Mouse (Mus musculus): ENCODE measurements around the gene Tmtc2. TPM values are rescaled to one million over a fixed set of nuclear protein-coding genes. Genes with fewer than 3 reads are reported as not detected.

Gene Tmtc2
- total RNA-seq, 2 experiments from 2014 or later, result 3.8 to 4.5 TPM

DNA sequence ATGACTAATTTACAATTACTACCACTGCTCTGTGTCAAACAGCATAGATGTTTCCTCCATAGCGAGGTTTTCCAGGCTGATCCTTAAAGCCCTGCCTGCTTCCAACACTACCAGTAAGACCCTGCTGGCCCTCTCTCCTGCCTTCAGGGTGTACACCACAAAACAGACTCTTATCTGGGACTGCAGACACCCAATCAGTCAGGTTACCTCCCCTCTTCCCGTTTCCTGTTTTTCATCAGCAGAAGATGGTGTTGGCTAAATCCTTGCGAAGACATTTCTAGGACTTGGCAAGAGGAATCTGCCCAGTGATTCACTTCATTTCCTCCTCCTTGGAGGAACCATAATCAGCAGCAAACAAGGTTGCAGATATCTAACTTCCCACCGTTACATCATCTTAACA is 73.8 kb downstream of the Tmtc2 start:
- DNase-seq, result peak; percentile 32 to 66

DNA sequence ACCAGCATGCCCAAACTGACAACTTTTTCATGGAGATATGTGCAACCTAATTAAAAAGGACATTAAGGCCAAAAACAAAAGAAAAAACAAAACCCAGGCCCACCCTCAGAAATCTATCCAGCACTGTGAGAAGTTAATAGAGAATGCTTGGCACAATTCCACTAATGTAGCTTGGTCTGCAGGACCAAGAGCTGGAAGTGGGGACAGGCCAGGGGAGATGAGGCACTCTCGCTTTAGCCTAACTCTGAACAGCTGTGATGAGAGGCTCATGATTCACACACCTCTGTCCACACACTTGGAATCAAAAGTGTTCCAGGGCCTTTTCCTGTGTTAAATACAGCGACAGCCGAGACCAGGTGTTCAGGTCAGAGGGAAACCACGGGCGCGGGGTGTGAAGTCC is 79.0 kb downstream of the Tmtc2 start:
- no peak for DNase-seq

DNA sequence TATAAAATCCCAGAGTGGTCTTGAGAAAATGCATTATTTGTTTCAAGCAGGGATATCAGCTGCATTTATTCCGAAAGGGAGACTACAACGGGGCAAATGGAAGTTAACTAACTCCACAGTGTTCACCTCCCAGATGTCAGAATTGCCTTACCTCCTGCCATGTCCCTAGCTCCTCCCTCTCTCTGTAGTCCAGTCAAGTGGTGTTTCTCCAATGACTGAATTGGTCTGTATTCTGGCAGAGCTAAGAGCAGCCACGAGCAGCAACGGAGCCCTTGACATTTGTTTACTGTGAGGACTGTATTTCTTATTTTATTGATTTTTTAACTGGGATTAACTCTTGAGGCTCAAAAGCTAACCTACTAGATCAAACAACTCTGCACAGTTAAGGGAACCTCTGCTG is 81.8 kb downstream of the Tmtc2 start:
- no peak for DNase-seq

DNA sequence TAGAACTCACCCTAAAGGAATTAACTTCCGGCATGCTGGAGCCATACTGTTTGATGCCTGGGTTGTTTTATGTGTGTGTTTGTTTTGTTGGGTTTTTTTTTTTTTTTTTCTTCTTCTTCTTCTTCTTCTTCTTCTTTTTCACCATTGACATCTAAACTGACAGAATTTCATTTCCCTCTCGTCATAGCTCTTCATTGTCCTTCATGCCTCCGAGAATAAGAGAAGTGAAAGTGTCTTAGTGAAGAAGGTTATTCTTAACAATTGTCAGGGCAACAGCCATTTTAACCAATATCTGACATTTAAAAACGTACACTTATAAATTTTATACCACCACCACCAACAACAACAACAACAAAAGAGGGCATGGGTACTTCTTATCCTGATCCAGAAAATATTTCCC is 83.5 kb downstream of the Tmtc2 start:
- DNase-seq, result no peak

DNA sequence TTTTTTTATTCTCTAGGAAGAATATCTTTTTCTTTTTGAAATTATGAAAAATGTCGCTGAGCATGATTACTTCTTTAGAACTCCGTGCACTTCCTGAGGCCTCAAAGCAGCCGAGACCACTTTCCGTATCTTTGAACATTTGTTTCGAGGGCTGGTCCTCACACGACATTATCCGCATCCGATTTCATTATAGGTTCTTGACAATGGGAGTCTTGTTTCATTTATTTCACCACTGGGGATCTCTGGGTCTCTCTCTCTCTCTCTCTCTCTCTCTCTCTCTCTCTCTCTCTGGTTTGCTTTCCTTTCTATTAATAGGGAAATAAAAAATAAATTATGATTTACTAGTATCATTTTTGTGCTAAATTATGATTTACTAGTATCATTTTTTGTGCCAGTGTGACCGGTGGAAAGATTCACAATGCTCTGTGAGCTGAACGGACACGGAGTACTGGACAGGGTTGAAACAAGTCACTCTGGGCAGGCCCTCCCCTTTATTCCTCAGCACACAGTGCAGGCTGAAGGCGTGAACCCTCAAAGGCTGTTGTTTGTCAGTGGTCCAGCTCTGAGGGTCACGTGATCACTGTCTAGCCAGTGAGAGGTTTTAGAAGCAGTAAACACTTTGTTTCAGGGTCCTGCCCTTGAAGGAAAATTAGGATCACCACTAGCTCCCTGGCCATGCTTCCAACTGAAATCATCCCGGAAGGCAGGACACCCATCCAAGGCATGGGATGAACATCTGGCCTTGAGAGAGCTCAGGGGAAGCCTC is 84.1 kb downstream of the Tmtc2 start:
- no peak for DNase-seq

DNA sequence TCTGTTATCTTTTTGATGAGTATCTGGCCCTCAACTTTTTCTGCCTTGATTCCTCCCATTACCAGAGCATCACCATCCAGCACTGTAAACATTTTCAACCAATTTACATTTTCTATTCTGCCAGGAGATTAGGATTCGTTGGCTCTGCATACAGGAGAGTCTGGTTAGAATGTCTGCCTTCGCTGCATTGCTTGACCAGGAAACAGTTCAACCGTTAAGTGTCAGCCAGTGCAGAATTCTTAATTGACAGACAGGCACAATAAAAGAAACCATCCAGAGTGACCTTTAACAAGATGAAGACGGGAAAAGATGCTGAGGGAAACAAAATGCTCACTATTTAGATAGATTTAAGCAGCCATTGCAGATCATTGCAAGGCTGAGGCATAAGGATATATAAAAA is 87.3 kb downstream of the Tmtc2 start:
- no peak for DNase-seq

DNA sequence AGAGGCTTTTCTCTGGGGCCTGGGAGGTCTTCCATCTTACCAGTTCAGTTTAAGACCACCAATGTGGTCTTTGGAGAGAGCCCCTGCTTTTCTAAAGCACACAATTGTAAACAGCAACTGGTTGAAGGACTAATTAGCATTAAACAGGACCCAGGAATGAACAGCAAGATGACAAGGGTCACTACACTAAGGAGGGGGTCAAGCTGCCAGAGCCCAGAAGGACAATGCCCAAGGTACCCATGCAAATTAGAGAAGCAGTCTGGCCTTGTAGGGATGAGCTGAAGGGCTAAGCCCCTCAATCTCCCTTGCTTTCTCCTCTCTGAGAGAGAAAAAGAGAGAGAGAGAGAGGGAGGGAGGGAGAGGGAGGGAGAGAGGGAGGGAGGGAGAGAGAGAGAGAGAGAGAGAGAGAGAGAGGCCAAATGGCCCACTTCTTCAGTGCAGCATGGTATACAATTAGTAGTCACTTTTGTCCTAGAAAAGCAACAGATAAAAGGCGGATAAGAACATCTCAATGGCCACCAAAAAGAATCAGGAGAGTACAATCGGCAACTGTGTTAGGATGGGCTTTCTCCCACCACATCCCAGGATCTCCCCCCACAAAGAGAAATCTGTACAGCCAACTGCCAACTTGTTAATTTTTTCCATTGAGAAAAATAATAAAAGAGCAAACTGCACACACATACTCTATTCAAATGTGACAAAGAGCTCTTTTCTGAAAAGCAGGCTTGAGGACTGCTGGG is 89.7 kb downstream of the Tmtc2 start:
- no peak for DNase-seq

DNA sequence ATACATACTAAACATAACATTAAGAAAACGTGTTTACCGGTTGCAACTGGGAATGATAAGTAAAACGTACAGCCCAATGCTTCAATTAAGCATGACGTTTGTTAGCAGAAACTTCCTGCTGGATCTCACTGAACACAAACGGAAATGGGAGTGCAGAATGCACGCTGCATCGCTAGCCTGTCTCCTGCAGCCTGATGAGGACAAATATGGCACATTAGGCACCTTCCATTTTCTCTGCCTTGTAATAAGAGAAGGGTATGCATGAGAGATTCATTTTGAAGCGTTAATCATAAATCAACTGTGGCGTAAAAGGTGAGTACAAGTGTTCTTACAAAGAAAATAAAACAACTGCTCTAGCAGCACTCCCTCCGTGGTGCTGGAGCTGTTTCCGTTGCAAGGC is 94.5 kb downstream of the Tmtc2 start:
- DNase-seq, result no peak

DNA sequence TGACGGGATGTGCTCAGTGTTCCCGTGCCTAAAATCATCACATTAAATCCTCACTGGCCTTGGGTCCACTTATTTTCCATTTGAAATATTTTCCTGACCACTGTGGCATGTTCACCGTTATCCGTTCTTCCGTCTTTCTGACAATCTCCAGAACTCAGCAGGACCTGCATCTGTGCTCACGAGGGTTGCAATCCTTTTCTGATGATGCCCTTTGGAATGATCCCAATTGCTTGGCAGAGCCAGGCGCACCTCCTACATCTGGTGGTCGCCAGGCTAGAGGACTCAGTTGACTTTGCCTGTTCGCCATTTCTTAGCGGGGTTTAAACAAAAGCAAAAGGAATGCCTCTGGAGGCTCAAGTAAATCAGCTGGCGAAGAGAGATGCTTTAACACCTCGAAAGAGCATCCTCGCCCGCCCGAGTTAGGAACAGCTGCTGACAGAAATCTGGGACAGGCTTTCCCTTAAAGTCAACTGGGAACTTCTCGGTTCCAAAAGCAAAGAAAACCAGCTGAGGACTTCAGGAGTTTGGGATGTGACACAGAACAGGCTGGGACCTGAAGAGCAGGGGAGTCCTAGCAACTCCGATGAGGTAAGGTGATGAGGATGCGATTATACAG is 96.5 kb downstream of the Tmtc2 start:
- DNase-seq, result no peak

DNA sequence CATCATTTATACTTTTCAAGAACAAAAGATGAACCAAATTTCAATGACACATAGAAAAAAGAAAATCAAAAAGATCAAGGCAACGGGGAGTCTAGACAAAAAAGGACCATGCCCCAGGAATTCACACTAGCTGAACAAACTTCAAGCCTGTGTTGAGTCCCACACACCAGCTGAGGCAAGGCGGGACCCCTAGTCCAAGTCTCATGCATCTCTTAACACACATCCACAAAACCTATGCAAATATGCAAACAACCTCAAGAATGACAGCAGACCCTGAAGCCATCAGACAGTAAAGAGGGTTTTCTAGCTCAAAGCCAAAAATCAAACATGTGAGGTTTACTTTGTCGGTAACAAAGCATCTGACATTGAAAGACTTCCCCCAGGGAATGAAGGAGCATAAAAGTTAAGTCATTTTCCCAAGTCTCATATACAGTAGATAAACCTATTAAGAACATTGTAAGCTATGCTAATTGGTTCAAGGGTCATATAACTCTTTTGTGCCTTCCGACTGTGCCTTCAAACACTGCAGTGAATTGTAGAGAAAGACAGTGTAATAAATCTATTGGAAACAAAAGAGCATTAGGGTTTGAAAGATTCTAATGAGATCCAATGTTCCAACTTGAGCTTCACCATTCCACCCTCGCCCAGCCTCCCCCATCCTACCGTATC is 100.0 kb downstream of the Tmtc2 start:
- DNase-seq, result no peak

DNA sequence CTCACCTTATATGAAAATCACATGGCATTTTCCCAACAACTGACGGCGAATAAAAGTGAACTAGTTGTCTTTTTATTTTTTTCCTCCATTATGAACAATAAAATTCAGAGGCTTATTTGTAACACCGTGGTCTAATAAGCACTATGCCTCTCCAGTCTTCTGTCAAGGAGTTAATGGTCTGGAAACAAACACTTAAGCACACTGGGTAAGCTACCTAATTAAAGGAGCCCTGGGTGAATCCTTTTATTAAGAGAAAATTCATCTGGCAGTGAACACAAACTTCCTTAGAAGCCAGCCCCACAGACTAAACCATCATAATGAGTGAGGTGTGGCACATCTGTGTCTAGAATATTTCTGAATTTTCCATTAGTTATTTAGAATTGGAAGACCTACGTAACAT is 109.9 kb downstream of the Tmtc2 start:
- DNase-seq, result no peak

DNA sequence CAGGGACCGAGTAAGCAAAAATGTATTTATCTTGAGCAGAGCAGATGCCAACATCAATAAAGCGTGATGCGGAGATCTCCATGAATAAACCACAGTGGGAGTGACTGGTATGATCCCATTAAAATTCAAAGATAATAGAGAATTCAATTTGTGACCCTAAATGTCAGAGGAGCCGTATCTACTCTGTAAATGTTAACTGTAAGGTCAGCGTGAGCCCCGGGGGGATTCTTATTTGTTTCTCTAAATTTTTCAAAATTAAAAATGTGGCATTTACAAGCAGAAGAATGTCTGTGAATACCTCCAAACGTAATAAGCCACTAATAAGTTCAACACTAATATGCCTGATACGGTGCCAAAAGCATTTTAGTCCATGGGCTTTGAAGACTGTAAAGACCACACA is 120.8 kb downstream of the Tmtc2 start:
- no peak for DNase-seq

DNA sequence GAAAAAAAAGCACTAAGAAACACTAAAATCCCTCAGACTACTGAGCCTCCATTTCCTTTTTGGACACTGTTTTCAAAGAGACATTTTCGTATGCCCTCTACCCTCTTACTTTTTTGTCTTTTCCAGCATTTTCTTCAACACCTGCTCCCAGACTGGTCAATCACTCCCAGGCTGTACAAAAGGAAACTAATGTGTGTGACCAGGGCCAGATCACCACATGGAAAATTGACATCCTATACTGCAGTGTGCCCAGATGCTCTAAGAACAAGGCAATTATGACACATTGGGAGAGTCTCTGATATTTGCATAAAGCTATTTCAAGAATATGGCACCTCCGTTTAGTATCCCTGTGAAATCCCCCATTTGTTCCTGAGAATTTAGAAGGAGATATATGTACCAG is 127.1 kb downstream of the Tmtc2 start:
- no peak for DNase-seq

DNA sequence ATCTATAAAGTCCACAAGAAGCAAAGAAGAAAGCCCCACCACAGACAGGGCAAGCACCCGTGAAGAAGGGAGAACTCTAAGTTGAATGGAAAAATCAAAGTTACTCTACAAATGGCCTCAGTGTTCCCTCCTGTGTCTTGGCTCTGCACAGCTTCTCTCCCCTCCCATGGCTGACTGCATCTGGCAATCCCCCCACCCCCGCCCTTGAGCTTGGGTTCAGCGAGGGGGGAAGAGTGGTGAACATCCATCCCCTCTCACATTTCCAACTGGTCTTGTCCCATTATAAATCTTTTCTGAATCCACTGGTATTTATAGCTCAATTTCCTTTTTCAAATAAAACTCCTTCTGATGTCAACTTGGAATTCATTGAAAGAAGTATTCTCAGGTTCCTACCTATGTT is 129.9 kb downstream of the Tmtc2 start:
- DNase-seq, result no peak

DNA sequence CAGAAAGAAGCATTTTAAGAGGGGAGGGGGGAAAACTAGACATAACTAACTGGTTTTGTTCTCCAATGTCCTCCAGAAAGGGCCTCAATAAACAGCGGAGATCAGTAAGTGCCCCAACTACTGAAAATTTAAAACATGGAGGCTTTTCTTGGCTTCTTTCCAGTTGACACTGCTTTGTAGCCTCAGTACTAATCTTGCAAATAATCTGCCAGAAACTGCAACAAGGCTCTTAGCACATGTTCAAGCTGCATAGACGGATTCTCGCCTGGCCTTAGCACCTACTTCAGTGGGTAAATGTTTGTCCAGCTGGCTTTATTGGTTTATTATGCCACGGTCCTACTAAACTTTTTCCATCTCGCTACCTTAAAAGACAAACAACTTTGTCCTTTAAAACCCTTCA is 139.4 kb downstream of the Tmtc2 start:
- no peak for DNase-seq

DNA sequence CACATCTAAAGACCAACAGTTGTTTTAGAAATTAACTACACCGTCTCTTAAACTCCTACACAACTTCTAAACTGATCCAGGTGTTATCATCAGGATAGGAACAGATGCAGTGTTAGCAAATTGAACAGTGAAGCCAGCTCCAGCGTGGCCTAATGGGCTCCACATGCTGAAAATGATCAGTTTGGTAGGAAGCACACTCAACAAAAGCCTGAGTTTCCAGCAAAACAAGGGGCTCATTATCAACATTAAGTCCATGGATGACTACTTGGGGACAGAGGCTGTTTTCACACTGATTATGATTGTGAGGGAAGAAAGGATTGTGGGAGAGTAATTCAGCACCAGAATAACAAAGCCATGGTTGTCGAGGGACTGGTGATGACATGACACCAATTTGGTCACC is 143.4 kb downstream of the Tmtc2 start:
- no peak for DNase-seq

DNA sequence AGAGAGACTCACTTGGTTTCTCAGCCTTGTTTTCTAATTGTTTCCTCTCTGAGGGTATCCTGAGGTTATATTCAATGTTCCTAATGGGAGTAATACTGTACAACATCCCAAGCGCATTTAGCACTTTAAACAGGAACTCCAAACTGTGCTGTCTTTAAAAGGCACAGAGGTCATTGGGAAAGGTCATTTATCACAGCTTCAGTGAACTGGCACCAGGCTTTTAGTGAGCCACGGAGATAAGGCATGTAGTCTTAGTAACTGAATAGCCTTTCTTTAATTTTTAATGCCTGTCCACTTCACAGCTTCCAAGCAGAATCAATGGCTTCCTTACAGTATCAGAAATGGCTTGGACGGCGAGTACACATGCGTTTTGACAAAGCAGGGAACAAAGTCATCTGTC is 144.0 kb downstream of the Tmtc2 start:
- DNase-seq, result no peak

DNA sequence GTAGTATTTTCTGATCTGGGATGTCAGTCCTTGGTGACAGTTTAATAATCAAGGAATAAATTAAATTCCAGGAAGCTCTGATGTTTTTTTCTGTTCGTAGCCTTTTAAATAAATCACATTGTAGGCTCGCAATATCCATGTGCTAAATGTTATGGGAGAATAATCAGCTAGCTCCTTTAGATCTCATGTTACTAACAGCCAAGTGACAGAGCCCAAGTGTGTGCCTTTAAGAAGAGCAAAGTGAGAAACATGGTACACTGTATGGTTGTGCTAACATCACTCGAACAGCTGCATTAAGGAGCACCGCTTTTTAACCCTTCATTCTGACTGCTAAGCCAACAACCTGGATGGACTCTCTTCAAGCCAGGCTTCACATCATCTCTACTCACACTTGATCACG is 146.2 kb downstream of the Tmtc2 start:
- DNase-seq, result no peak

DNA sequence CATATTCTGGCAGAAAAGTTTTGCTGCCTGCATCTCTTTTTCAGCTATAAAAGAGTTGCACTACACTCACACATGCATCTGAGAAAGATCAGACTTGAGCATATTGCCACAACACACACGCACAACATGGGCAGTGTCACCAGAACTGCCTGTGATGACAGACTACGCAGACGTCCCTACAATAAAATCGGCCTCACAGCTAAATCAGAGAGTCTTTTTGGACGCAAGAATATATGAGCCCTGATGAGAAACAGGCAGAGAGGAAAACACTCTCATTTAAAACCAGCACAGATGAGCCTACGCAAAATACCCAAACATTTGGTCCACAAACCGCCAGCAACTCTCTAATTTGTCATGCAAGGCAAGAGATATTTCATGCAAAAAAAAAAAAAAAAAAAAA is 146.6 kb downstream of the Tmtc2 start:
- no peak for DNase-seq

DNA sequence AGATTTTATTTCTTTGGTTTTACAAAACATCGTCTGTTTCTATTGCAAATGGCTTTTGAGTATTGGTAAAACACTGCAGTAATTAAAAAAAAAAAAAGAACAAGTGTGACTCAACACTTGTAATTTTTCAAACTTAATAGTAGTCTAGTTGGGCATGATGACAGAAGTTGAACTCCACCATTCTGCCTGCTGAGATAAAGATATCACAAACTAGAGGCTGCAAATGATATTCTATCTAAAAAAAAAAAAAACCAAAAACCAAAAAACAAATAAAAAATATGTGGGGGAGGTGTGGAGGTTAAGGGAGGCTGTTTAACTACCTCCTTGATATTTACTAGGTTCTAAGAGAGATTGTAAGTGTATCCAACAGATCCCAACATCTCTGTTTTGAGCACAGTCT is 149.2 kb downstream of the Tmtc2 start:
- no peak for DNase-seq

DNA sequence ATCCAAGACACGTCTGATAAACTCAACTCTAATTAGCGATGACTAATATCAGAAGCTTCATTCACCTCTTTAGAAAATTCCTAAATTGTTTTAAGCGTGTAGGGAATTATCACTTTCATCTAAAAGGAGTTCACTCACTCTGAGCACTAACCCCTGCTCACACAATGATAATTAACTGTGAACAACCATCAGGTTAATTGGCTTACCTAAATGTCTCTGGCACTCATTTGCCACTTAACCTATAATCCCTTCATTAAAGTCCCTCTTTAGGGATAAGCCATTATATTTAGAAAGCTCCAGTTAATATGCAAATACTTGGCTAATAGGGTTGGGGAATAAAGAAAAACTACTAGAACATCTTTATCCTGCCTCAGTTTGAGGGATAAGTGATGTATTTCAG is 151.1 kb downstream of the Tmtc2 start:
- no peak for DNase-seq

DNA sequence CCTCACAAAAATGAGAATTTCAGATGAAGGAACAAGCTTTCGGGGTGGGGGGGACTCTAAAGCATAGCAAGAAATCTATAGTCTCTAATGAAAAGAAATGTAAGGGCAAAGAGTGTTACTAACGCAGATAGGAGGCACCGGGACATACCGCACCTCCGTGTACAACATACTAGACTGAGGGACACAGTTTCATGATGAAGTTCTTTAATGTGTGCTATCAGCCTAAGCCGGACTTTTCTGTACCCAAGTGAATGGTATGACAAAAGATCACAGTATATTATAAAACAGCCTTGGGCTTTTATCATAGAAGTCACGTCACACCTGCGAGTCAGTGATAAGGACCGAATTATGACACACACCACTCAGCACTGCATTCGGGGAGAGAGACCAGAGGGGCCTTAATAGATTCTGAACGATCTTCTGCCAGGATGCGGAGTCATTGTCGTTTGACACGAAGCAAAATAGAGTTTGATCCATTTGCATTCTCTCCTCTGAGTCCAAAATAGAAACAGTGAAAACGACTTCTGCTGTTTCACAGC is 156.3 kb downstream of the Tmtc2 start:
- DNase-seq, result no peak

DNA sequence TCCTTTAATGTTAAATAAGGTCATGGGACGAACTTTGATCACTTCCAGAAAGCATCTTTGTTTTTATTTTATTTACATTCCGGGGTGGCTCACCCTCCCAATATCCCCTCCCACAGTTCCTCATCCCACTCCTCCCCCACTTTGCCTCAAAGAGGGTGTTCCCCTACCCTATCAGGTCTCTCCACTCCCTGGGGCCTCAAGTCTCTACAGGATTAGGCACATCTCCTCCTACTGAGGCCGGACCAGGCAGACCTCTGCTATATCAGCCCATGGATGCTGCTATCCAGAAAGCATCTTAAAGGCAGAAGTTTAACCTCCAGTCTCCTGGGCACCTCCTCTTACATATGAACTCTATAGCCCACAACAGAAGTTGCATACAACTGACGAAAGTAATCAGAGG is 157.7 kb downstream of the Tmtc2 start:
- DNase-seq, result no peak
